Mouse (Mus musculus) olfactory bulb, adult 2 months (tissue): ENCODE data around the gene Zbtb9.

ENCODE experiments used
- CTCF ChIP-seq: fragments of 200-500 bp; IDR thresholded peaks from 2 replicates; pipeline ENCODE4 v1.5.1; 2012; ENCODE audit warnings: low read depth, mild to moderate bottlenecking, low read length, moderate library complexity; ENCODE audit not compliant: insufficient read depth
- POLR2A ChIP-seq: fragments of 200-500 bp; IDR thresholded peaks from 2 replicates; pipeline ENCODE4 v1.6.1; 2012; ENCODE audit warnings: mild to moderate bottlenecking, low read depth, low read length, moderate library complexity; ENCODE audit not compliant: insufficient read depth

DNA sequence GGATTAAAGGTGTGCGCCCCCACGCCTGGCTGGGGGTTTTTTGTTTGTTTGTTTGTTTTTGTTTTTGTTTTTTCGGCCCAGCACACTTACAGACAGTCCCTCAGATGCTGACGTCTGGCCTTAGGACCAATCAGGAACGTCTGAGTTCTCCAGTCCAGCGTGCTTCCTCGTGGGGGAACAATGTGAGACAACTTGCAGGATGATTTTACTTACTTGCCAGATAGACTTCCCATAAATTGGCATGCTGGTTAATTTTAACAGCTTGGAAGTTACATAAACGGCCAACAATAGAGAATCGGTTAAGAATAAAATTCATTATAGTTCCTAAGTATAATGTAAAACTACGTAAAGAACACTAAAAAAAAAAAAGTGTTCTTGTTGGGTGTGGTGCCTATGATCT is 38.2 kb downstream of the Zbtb9 start:
- TF ChIP-seq CTCF: no peak
- TF ChIP-seq POLR2A: no peak
